Mouse (Mus musculus): ENCODE measurements around the gene Abhd17a.

The Abhd17a gene

DNA sequence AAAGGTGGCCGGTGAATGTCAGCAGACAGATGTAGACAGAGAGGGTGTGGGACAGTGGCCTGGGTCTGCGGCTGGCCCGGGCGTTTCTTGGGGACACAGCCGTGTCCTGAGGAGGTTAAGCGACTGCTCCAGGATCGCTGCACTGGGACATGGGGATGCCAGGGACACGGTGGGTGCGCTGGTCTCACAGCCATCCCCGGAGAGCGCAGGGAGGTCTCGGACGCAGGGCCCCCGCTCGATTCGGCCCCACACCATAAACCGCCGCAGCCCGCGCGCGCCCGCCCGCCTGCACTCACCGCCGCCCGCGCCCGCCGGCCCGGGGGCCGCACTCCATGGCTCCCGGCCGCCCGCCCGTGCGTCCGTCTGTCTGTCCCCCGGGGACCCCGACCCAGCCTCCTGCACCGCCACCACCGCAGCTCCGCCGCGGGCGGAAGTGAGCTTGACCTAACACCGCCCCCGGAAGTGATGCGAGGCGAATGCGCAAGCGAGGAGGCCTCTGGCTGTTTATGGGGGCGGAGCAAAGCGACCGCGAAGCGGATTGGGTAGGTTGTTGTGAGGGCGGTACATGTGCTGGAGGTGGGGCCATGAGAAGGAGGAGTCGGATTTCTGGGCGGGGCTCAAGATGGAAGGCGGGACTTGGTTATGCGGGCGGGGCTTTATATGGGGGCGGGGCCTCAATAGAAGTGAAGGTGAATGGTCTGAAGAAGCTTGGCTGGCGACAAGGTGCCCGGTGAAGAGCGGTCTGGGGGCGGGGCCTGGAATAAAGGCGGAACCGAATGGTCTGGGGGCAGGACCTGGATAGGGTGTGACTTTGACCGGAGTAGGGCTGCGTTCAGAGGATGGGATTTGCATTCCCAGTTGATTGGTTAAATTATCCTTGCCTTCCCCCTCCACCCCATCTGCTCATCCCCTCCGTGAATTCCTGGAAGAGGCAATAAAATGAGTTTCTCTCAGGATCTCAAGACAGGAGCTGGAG lies at the start of gene Abhd17a:
Abhd17a (minus strand) TSS at position 463 of the 976 bp plus-strand sequence.
- under 1% methylated on average over 73 of the region's 73 CpGs for WGBS

DNA sequence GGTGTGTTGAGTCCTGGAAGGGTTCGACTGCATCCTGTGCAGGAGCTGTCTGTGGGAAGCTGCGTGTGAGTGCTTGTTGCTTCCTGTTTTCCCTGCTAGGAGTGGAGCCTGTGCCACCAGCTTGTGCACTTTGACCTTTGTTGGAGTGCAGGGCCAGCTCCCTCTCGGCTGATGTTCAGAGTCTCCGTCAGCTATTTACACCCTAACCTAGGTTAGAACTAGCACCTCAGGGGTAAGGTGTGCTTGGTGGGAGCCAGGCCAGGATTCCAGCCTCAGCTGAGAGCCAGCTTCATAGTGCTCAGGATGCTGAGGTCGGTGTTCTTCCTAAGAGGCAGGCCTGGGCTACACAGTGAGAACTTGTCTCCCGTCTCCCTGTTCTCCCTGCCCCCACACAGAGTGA lies 45.2 kb upstream of the Abhd17a start:
- WGBS = 78% methylated on average over 6 of the region's 6 CpGs

DNA sequence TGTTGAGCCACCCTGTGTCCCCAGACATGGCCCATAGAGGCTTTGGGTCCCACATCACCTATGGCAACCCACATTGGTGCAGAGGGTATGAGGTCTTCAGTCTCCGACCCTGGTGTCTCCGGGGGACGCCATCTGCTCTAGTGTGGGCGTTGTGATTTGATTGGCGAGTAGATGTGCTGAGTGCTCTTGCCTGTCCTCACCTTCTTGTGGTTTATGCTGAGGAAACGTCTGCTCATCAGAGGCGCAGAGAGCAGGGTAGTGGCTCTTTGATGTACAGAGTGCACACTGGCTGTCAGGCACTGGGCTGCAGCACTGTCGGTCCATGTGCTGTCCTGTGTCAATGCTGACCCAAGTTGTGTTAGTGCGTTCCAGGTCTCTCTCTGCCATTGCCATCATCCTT lies 38.8 kb upstream of the Abhd17a start:
- WGBS = 52% methylated on average over 9 of the region's 9 CpGs

DNA sequence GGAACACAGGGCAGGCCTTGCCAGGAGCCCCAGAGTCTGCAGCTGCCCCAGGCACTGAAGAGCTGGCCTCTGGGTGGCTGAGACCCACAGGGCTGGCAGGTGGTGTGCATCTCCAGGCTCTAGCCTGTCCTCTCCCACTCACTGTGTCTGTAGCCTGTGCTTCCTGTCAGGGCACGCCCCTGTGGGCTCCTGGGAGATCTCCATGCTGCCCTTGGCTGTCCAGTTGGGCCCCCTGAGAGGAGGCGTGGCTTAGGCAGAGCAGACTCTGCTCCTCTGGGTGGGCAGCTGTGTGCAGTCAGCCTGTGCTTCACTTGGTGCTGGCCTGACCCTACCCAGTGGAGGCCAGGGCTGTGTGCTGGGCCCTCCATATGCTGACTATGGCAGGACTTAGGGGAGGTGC lies 37.5 kb upstream of the Abhd17a start:
- 62% methylated on average over 2 of the region's 2 CpGs for WGBS

DNA sequence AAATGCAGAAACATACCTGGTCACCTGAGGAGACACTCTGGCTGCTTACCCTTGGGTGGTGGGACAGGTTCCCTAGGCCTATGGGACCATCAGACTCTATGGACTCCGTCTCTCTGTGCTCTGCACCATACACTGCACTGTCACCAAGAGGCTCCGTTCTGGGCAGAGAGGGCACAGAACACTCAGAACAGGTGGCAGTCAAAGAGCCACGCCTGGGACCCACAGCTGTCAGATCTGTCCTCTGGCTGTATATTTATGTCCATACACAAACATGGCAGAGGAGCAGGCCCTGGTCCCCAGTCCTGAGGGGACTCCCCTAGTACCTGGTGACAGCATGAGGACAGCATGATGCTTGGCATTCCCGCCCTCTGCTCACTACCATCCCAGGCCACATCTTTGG lies 35.6 kb upstream of the Abhd17a start:
- 87% methylated on average over 4 of the region's 4 CpGs for WGBS

DNA sequence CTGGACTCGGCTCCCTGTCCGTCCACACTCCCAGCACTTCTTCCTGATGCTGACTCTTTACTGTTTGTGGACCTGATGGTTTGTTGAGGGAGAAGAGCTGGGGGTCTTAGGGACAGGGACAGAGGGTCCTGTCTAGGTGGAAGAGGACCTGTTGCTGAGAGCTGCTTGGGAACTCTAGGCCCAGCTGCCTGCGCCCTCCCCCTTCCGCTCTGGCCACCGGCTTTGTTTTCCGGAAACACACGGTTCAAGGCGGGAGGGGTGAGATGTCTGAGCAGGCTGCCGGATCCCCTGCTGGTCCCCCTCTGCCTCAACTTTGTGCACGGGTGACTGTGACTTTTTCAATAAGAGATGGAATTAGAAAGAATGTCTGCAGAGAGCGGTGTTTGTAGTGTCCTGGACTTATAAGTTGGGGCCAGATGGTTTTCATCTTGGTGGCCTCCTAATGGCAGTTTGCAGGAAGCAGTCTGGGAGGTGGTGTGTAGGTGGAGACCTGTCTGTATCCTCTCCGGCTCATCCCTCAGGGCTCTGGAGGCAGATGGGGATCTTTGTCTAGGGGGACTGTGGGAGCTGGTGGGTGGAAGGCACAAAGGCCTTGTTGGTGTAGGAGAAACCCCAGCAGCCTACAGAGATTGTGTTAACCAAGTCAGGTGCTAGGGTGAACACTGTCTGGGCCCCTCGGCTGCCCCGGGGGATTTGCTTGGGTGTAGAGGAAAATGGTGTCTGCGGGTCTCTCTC lies 33.5 kb upstream of the Abhd17a start:
- 5% methylated on average over 15 of the region's 15 CpGs for WGBS

DNA sequence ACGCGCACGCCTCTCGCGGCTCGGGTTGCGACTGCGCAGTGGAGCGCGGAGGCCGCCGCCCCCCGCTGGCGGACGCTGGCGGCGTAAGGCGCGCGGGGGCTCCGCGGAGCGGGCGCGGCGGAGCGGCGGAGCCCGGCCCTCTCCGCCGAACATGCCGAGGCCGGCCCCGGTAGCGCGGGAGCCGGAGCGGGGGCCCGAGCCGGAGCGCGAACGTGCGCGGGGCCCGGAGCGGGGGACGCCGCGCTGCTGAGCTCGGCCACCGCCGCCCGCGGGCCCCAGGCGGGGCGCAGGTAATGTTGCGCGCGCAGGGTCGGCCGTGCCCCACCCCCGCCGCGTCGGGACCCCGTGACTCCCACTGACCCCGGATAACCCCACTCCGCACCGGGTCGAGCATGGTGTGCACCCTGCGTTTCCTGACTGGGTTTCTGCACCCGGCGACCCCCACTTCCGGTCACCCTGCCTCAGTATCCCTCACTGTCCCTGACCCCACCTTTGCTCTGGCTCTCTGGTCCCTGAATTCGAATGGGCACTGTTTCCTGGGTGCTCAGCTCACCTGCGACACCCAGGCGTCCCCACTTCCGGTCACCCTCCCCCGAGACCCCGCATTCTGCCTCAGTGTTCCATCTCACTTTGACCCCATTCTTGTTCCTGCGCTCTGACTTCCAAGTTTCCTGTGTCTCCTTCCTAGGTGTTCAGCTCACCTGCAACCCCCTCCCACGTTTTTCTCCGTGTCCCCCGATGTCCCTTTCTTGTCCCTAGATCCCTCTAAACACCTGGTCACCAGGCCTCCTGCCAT lies 32.7 kb upstream of the Abhd17a start, which contains the start of gene Csnk1g2:
Csnk1g2 (plus strand) TSS at position 178 of the 796 bp plus-strand sequence.
- WGBS = under 1% methylated on average over 85 of the region's 85 CpGs

DNA sequence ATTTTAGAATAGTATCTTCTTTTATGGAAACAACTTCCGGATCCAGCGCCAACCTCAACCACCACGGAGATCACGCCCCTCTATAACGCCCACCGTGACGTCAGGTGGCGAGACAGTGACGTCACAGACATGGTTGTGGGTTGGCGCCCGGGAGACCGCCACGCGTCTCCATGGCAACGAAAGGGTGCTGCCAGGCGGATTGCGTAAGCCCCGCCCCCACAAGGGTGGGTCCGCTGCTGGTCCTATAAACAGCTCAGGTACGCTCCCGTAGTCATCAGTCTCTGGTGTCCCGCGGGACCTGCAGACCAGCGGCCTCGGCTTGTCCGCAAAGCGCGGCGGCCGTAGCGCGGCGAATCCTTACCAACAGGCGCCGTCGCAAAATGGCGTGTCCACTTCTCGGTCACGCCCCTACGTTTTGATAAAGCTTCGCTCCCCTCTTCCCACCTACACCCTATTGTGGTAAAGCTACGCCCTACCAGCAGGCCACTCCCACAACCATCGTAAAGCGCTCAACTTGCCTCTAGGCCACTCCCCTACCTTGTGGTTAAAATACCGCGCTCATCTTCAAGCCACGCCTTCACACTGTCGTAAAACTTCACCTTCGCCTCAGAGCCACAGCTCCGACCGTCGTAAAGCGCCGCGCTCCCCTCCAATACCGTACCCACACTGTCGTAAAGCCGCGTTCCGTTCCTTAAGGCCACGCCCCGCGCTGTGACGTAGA lies 32.0 kb upstream of the Abhd17a start:
- WGBS = under 1% methylated on average over 64 of the region's 64 CpGs

DNA sequence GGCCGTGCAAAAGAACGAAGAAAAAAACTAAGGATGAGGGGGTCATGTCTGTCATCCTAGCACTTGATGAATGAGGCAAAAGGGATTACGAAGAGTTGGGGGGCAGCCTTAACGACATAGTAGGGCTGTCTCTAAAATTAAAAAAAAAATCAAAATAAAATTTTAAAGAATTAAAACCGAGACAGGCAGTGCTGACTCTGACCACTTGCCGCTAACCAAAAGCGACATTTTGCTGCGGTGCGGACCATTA lies 31.5 kb upstream of the Abhd17a start:
- WGBS = 2% methylated on average over 9 of the region's 9 CpGs

DNA sequence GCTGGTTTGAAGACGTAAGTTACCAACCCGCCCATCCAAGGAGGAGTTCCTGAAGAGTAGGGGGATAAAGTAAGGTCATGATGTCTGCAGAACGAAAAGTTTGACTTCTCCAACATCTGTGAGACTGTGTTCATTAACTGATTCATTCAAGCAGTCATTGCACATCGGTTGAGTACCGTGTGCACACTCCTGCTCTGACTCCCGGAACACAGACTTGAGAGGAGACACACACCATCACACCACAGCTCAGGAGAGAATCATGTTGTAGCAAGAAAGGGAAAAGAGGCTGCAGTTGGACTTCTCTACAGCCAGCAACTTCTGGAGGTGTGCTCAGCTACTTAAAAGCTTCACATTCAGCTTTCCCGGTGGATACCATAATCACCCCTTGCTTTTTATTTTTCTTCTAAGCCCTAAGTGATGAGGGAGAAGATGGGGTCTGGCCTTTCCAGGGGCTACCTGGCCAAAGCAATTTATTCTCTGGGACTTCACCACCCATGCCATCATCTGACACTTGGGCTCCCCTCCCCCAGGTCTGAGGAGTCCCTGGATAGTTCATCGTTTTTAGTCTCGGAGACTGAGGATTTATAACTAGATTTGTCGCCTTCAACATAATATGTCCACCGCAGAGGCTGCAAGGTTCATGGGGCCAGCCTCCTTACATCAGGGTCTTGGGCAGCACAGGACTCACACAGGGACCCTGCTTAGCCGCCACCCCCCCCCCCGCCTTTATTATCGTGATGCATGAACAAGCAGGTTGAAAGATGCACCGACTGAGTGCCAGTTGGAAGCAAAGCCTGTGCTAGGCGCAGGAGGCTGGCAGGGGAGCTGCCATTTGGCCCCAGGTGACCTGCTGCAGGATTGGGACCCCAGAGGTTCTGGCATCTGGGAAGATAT lies 30.9 kb upstream of the Abhd17a start:
- WGBS = 43% methylated on average over 16 of the region's 16 CpGs

DNA sequence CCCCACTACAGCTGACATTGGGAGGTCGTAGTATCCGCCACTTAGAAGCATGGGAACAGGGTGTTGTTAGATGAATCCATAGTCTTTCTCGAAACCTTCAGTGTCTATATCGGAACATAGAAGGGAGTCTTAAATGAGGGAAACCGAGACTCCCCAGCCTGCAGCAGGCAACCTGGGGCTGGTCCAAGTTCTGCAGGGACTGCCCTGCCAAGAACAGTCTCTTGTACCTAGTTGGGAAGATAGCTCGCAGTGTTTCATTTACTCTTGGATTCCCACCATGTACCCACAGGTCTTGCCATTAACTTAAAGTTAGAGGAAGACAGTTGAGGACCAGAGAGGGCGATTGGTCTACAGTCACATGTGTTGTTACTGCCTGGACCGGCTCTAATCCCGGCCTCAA lies 30.2 kb upstream of the Abhd17a start:
- 84% methylated on average over 9 of the region's 9 CpGs for WGBS

DNA sequence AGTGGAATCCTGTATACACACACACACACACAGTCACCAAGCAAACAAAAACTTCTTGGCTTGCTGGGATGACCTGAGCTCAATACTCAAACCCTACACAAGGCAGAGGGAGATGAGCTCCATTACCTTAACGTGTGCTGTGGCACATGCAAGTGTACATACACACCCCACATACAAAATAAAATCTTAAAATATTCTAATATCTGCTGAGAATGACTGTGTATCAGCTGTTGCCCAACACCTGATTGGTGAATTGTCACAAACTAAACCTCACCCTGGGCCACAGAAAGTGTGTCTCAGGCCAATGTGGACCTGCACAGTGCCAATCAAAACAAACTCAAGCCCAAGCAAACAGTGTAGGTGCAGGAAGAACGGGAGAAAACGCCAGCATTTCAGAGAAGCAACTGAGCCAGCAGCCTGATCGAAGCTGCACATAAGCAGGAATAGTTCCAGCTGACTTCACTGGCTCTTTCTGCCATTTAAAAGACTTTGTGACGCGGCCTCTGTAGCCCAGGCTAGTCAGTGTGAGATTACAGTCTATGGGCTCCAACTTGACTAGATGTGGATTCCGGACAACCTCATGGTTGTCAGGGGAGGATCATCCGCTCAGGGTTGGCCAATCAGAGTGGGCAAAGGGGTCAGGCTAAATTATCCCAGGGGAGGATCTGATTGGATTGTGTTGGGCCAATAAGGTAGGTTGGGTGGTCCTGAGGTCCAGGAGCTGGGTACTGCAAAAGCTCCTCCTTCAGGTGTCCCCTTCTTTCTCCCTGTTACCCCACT lies 29.5 kb upstream of the Abhd17a start:
- WGBS = 49% methylated on average over 8 of the region's 8 CpGs

DNA sequence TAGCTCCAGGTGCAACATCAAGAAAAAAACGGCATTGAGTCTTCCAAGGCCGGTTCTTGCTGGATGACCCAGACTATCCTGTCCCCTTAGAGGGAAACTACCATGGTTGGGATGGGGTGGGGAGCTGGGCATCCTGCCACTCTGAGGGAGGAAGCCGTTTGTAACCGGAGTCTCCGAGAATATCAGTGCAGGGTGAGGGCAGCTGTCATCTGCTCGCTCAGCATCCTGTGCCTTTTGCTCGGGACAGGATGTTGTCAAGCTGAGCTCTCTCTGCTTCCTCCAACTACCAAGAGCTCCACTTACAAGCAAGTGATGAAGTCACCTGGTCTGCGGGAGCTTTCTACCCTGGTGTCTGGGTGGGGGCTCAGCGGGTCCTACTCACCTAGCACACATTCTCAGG lies 28.0 kb upstream of the Abhd17a start:
- 57% methylated on average over 9 of the region's 9 CpGs for WGBS

DNA sequence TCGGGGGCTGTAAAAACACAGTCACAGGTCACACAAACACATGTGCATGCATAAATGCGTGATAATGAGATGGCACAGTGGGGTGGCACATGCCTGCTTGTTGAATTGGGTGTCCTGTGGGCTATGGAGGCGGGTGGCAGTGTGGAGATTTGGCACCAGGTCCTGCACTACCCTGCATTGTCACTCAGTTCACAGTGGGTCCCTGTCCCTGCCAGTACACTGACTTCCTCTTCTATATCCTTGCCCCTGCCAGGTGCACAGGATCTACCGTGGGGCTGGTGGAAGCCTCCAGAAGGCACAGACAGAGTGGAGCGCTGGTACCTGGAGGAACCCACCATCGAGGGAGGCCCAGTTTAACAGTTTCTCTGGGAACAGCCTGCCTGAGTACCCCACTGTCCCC lies 24.2 kb upstream of the Abhd17a start:
- WGBS = 78% methylated on average over 6 of the region's 6 CpGs

DNA sequence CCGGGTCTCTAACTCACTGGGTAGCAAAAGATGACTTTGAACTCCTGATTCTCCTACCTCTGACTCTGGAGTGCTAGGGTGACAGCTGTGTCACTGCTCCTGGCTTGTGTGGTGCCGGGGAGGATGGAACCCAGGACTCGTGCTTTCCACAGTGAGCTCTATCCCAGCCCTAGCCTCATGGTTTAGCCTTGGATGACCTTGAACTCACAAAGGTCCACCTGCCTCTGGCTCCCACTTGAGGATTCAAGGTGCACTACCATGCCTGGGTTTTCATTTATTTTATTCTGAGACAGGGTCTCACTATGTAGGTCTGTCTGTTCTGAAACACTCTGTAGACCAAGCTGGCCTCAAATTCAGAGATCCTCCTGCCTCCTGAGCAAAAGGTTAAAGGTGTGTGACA lies 23.7 kb upstream of the Abhd17a start:
- WGBS = 94% methylated on average over 3 of the region's 3 CpGs

DNA sequence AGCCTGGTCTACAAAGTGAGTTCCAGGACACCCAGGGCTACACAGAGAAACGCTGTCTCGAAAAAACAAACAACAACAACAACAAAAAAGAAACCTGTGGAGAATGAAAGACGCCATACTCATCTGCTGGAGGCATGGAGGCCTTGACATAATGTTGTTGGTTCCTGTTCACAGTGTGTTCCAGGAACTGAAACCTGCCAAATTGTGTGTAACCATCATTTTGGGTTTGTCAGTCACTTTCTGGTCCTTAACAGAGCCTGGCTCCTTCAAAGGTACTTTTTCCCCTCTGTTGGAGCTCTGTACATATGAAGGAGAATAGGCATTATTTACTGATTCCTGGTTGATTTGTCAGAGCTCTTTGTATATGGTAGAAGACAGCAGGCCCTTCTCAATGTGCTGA lies 21.8 kb upstream of the Abhd17a start:
- WGBS = 87% methylated on average over 3 of the region's 3 CpGs

DNA sequence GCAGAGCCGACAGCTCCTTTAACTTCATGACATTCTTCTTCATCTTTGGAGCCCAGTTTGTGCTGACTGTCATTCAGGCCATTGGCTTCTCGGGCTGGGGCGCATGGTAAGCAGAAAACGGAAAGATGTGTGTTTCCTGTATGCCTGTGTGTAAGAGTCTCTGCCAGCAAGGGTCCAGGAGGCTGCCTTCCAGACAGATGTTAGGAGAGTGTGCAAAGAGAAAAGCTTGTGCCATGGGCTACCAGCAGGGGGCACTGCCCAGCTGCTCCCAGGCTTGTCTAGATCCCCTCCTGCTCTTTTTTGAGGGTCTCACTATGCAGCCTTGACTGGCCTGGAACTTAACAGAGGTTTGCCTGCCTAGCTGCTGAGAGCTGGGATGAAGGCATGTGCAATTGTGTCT lies 20.9 kb upstream of the Abhd17a start:
- WGBS = 69% methylated on average over 4 of the region's 4 CpGs

DNA sequence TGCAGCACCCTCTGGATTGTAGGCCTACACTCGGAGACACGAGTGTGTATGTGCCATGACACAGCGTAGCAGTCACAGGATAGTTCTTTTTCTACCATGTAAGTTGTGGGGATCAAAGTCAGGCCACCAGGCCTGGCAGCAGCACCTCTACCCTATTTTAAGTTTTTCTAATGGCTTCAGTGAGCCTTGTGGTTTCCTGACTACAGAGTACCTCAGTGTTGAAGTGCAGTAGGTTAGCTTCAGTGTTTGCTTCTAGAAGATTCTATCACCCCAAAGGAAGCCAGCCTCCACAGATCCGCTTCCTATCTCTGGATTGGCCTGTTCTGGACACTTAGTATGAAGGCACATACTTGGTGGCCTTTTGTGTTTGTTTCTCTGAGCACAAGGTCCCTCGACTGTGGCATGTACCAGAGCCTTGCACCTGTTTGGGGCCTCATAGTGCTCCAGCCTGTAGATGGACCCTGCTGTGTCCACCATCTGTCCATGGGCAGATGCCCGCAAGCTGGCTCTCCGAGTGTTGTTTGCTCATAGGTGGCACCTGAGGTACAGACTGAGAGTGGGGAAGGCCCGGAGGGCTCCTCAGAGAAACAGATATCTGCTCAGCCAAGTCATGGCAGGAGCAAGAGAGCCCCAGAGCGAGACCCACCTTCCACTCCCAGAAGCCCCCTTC lies 20.1 kb upstream of the Abhd17a start:
- 88% methylated on average over 9 of the region's 9 CpGs for WGBS

DNA sequence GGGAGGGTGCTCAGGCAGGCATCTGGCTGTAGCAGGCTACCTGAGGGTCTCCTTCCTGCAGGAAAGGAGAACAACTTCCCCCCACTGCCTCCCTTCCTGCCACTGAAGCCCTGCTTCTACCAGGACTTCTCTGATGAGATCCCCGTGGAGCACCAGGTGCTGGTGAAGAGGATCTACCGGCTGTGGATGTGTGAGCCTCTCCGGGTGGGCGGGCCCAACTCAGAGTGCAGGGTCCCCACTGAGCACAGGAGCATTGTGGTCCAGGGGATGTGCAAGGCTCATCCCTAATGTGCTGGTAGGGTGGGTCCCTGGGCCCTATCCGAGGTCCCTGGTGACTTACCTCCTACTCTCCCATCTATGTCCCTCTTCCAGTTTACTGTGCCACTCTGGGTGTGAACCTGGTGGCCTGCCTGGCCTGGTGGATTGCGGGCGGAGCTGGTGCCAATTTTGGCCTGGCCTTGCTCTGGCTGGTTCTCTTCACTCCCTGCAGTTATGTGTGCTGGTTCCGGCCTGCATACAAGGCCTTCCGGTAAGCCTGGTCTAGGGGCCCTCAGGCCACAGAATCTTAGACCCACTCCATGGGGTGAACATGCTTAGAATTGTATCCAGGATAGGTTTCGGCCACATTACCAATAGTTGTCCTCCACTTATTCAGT lies 19.3 kb upstream of the Abhd17a start:
- 91% methylated on average over 10 of the region's 10 CpGs for WGBS

All from cerebral cortex, adult 2 months (tissue).